Mouse (Mus musculus): Measurements from ENCODE around the gene Vps33a. TPM values are rescaled to one million over a fixed set of nuclear protein-coding genes. Genes with fewer than 3 reads are reported as not detected.

The Vps33a gene
- polyA plus RNA-seq (2021; fragmentation: Nextera tagmentation) = 37.4 and 40.7 TPM in 2 replicates
- long read RNA-seq, experiment 1, full-length matches to known transcripts = 362 of 415 reads
- long read RNA-seq, experiment 1, partial matches to known transcripts = 24 of 415 reads
- long read RNA-seq, experiment 1, other reads (novel, unspliced or antisense) = 29 of 415 reads
- long read RNA-seq, experiment 2, full-length matches to known transcripts = 17 of 37 reads
- long read RNA-seq, experiment 2, partial matches to known transcripts = 16 of 37 reads
- long read RNA-seq, experiment 2, other reads (novel, unspliced or antisense) = 4 of 37 reads

GRCm38 (mm10) chr5:123572357-123573186 is at the start of gene Vps33a:
TSS of gene Vps33a (minus strand) at chr5:123573038.

GRCm38 (mm10) chr5:123525281-123525680 is 47.6 kb downstream of the Vps33a start, which contains the start of gene Gm49027:
TSS of gene Gm49027 (minus strand) at chr5:123525488.

GRCm38 (mm10) chr5:123523692-123524392 is 49.0 kb downstream of the Vps33a start, which contains the start of gene Diablo:
TSS of gene Diablo (minus strand) at chr5:123524176.

GRCm38 (mm10) chr5:123510160-123510559 is 62.7 kb downstream of the Vps33a start, which contains the start of gene B3gnt4:
TSS of gene B3gnt4 (plus strand) at chr5:123510460.

GRCm38 (mm10) chr5:123489112-123489785 is 83.6 kb downstream of the Vps33a start, which contains the start of the genes Lrrc43 and Il31:
TSS of gene Lrrc43 (plus strand) at chr5:123489305.
TSS of gene Il31 (minus strand) at chr5:123489489.

Other genes starting within 250 kb of the Vps33a start
- 13.4 and 25.0 TPM in 2 replicates for gene Bcl7a, start 229.2 kb downstream of the Vps33a start, polyA plus RNA-seq (2021; fragmentation: Nextera tagmentation)
- 1.3 and 6.9 TPM in 2 replicates for gene Mlxip, start 178.2 kb downstream of the Vps33a start, polyA plus RNA-seq (2021; fragmentation: Nextera tagmentation)
- 0.36 and 0.48 TPM in 2 replicates for gene Lrrc43, start 83.7 kb downstream of the Vps33a start, polyA plus RNA-seq (2021; fragmentation: Nextera tagmentation)
- gene Il31, start 83.5 kb downstream of the Vps33a start, polyA plus RNA-seq (2021; fragmentation: Nextera tagmentation) = not detected in 2 replicates
- 1.5 TPM in 1 of 2 replicates, not detected in the other for gene B3gnt4, start 62.6 kb downstream of the Vps33a start, polyA plus RNA-seq (2021; fragmentation: Nextera tagmentation)
- 51.9 and 56.0 TPM in 2 replicates for gene Diablo, start 48.9 kb downstream of the Vps33a start, polyA plus RNA-seq (2021; fragmentation: Nextera tagmentation)
- gene Gm49027, start 47.5 kb downstream of the Vps33a start, polyA plus RNA-seq (2021; fragmentation: Nextera tagmentation) = 0.16 TPM in 1 of 2 replicates, not detected in the other
- gene Clip1, start 111.6 kb upstream of the Vps33a start, polyA plus RNA-seq (2021; fragmentation: Nextera tagmentation) = 32.8 and 39.0 TPM in 2 replicates
- 16.1 and 16.9 TPM in 2 replicates for gene Zcchc8, start 148.1 kb upstream of the Vps33a start, polyA plus RNA-seq (2021; fragmentation: Nextera tagmentation)
- 47.0 and 58.7 TPM in 2 replicates for gene Rsrc2, start 176.4 kb upstream of the Vps33a start, polyA plus RNA-seq (2021; fragmentation: Nextera tagmentation)
- gene Kntc1, start 176.7 kb upstream of the Vps33a start, polyA plus RNA-seq (2021; fragmentation: Nextera tagmentation) = 0.63 and 1.7 TPM in 2 replicates

All from left cerebral cortex, adult 6 months (tissue).